Mouse (Mus musculus) skeletal muscle tissue, adult 2 months (tissue): ENCODE measurements around the gene Vmn2r96.
"Not testable (repeated sequence)": the region's sequence is repeated elsewhere in the genome, so short reads cannot be mapped to it uniquely, and the experiment has no call there.

Experiments used
- DNase-seq: peaks from one replicate; pipeline ENCODE4 v3.0.0-alpha.2; 2012; ENCODE audit warnings: low read depth, low spot score

The Vmn2r96 gene

DNA sequence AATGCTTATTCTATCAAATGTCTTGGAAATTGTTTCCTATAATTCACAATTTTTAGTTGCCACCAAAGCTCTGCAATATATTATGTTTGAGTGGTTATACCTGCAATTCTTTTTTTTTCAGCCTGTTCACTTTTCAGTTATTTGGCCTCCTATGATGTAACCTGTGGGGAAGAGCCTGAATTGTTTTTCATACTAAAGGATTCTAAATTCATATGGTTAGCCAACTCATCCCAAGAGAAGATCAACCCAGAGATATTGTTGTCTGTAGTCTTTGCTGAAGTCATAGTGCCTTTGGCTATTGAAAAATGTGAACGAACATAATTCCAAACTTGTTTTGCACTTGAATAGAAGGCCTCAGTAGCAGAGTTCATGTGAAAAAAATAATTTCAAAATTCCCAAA lies at the start of gene Vmn2r96:
Gene Vmn2r96 (plus strand): TSS at position 301 of the 400 bp plus-strand sequence.
- not testable (repeated sequence) for DNase-seq

DNA sequence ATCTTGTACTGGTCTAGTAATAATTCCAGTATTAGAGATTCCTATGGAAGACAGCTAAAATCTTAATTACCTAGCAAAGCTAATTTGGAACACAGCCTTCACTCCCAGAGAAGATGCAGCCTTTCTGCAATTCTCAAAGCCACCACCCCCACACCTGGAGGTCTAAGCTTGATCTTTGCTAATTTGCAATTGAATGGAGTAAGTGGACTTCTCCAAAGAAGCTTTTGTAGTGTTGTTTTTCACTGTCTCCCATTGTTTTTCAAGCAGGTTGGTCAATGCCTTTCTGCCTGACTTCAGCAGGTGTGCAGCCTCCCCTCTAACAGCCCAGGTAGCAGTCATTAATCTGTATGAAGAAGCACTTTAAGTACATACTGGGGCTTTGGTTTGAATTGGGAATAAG lies 49.6 kb upstream of the Vmn2r96 start:
- DNase-seq = no peak

DNA sequence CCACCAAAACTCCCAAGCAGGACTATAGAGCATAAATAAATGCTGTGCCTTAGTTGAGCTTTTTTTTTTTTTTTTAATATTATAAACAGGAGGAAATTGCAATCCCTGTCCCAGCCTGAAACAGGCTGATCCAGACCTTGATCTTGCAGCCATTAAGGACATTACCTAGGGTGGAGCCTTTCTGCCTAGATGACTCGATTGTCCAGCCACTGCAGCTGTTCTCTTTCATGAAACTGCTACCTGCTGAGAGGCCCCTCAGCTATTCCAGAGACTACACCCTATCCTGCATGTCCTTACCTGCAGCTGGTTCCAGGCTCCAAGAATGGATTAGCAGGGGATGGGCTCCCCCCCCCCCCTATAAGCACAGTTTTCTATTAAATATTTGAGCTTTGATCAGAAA lies 49.0 kb upstream of the Vmn2r96 start:
- DNase-seq = no peak

DNA sequence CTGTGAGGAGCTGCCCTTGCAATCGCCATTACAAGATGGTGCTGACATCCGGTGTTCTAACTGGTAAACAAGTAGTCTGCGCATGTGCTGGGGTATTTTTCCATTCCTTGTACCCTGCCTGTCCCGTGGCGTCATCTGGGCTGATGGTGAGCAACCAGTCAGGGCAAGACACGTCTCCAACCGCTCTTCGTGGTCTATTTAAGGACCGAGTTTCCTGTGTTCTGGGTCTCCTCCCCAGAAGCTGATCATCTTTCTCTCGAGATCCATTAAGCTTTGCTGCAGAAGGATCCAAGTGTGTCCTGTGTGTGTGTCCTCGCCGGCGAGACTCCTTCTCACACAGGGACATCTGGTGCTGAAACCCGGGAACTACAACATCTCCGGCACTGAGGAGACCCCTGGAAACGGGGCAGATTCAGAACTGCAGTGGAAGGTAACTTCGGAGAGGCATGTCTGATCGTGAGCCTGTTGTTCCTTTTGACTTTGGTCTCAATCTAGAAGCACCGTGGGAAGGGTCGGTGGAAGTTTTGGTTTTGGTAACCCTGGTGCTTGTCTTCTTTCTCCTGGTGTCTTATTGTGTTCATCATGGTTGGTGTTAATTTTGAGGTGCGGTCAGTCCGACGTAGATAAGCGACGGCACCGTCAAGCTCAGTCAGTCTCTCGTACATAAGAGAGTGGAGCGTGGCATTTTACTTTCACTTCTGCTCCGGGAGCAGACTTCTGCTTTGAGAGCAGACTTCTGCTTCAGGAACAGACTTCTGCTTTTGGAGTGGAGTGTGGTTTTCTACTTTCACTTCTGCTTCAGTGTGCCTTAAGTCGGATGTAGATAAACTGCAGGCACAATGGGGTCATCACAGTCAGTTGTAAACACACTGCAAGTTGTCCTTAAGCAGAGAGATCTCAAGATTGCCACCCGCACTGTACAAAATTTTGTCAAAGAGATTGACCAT lies 14.5 kb upstream of the Vmn2r96 start:
- DNase-seq = peak; percentile 1

DNA sequence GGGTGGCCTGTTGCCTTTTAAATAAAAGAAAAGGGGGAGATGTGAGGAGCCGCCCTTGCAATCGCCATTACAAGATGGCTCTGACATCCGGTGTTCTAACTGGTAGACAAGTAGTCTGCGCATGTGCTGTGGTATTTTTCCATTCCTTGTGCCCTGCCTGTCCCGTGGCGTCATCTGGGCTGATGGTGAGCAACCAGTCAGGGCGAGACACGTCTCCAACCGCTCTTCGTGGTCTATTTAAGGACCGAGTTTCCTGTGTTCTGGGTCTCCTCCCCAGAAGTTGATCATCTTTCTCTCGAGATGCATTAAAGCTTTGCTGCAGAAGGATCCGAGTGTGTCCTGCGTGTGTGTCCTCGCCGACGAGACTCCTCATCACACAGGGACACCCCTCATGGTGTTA lies 6.8 kb upstream of the Vmn2r96 start:
- DNase-seq = not testable (repeated sequence)

DNA sequence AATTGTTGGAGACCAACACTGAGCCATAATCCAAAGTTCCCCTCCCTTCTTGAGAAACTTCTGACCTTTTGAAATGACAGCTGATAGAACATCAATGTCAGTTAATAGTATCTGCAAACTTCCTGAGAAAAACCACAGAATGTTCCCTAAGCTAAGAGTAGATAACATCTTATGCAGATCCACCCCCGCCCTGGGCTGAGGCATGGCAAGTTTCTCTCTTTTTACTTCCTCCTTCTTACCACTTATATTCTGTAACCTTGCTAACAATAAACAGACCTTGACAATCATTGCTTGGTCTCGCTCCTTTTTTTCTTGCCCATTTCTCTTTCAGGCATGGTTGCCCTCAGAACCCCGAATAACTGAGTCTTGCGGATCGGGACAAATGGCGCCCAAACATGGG lies 42.2 kb downstream of the Vmn2r96 start:
- not testable (repeated sequence) for DNase-seq

DNA sequence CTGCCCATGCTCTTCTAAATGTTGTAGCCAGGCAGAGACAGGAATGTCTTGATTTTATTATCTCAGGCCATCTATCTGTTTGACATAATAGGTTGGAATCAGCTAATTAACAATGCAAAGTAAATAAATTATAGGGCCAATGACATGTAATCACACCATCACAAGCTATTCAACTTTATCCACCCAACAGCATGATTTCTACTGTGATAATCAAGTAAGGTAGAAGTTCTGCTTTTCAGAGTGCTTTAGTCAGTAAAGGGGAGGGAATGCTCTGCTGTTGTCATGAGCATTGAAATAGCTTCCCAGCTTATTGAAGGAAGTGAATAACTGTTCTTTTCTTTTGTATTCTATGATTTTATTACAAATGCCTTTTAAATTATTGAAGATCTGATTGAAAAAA lies 53.6 kb downstream of the Vmn2r96 start:
- DNase-seq = no peak
